Mouse (Mus musculus) heart, embryonic 16.5 days (tissue): ENCODE measurements around the gene Lmo4. TPM values are rescaled to one million over a fixed set of nuclear protein-coding genes. Genes with fewer than 3 reads are reported as not detected.

ENCODE experiments used
- ATAC-seq: fragments of 200-750 bp; cut with Nextera tagmentation; replicated peaks from 2 replicates; pipeline ENCODE4 v1.8.0; 2017; ENCODE audit warnings: moderate number of reproducible peaks; ENCODE audit not compliant: insufficient read depth, low FRiP score; ENCODE audit errors: extremely low read depth
- H3K27ac ChIP-seq: fragments of 300-500 bp; sonication (generic); 2 replicates; pipeline ENCODE4 v1.5.1; 2014; ENCODE audit warnings: mild to moderate bottlenecking, low read length, control low read depth, moderate library complexity
- H3K27me3 ChIP-seq: fragments of 300-500 bp; sonication (generic); 2 replicates; pipeline ENCODE4 v1.6.1; 2014; ENCODE audit warnings: low read length, mixed read lengths; ENCODE audit not compliant: control insufficient read depth, insufficient read depth
- H3K36me3 ChIP-seq: fragments of 300-500 bp; sonication (generic); 2 replicates; pipeline ENCODE4 v1.6.1; 2014; ENCODE audit not compliant: control insufficient read depth, insufficient read depth
- H3K4me1 ChIP-seq: fragments of 300-500 bp; sonication (generic); 2 replicates; pipeline ENCODE4 v1.6.1; 2014; ENCODE audit warnings: low read length, mixed read lengths; ENCODE audit not compliant: control insufficient read depth, insufficient read depth
- H3K4me2 ChIP-seq: fragments of 300-500 bp; sonication (generic); 2 replicates; pipeline ENCODE4 v1.6.1; 2014; ENCODE audit warnings: low read depth, mild to moderate bottlenecking, control low read depth, low read length
- H3K4me3 ChIP-seq: fragments of 300-500 bp; sonication (generic); 2 replicates; pipeline ENCODE4 v1.5.1; 2014; ENCODE audit warnings: mild to moderate bottlenecking, control low read depth, low read length
- H3K9ac ChIP-seq: fragments of 300-500 bp; sonication (generic); 2 replicates; pipeline ENCODE4 v1.6.1; 2014; ENCODE audit warnings: low read length, control low read depth
- H3K9me3 ChIP-seq: fragments of 300-500 bp; sonication (generic); replicated peaks from 2 replicates; pipeline ENCODE4 v1.6.1; 2016; ENCODE audit warnings: low read length; ENCODE audit not compliant: control insufficient read depth
- WGBS: fragments of 180-500 bp; shearing (Covaris S2); extraction: QIAGEN DNeasy Blood & Tissue Kit; methylation state at CpG from one replicate; pipeline ENCODE4 v1.1.7; 2014; 5-methylcytosine and 5-hydroxymethylcytosine counted together
- polyA plus RNA-seq: library from polyadenylated mRNA; unstranded; fragments of >200 nt; fragmentation: Nextera tagmentation; extraction: Ambion mirVana; gene quantifications from 2 replicates; pipeline ENCODE4 v1.2.1, GENCODE M21; 2015

The Lmo4 gene
- polyA plus RNA-seq, 1 experiment from 2014 or later, result 46.8 TPM

DNA sequence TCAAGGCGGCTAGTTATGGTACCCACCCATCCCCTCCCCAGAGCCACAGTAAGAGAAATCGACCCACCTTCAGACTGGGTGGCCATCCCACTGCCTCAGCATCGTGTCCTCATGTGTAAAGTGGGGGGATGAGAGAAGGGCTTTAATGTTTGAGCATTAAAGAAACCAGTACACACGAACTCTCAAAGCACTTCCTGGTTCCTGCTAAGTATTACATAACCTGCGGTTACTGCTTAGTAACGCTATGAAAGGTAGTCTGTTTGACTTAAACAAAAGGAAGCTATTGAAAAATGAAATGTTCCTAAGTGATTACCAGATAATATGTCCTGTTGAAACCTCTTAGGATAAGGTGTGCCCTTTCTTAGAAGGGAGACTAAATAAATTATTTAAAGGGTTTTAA, 26.9 kb upstream of the Lmo4 start:
- Histone ChIP-seq H3K4me3 (no peak overlapping the region), H3K4me1 (peaks cover 9% of the 10 kb centered on the region), H3K9me3 (no peaks in the 10 kb centered on the region), H3K9ac (no peak overlapping the region), H3K36me3 (no peaks in the 10 kb centered on the region), H3K4me2 (no peak overlapping the region), H3K27ac (no peak overlapping the region), H3K27me3 (no peaks in the 10 kb centered on the region)
- ATAC-seq, result no peak
- WGBS, result 72% methylated on average over 6 of the region's 6 CpGs

DNA sequence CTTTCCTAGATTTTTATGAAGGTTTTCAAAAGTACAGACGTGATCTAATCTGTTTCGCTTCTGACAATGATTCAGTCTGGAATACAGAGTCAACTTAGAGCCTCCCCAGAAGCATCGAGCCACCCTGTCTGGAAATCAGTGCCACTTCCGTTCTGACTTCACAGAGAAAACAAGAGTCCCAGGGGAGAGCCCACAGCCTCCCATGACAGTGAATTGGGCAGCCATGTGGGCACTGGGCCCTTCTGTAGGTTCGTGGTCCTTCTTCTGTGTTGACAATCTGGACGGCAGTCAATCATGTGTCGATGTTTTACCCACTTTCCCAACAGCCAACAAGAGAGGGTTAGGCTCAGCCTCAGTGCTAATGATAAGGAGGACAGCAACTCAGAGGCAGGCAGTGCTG, 26.4 kb upstream of the Lmo4 start:
- Histone ChIP-seq H3K9ac (no peak overlapping the region), H3K27ac (no peak overlapping the region), H3K27me3 (no peaks in the 10 kb centered on the region), H3K4me3 (no peak overlapping the region), H3K4me1 (peaks cover 9% of the 10 kb centered on the region), H3K4me2 (no peak overlapping the region), H3K36me3 (no peaks in the 10 kb centered on the region), H3K9me3 (no peaks in the 10 kb centered on the region)
- 57% methylated on average over 7 of the region's 7 CpGs for WGBS
- no peak for ATAC-seq

DNA sequence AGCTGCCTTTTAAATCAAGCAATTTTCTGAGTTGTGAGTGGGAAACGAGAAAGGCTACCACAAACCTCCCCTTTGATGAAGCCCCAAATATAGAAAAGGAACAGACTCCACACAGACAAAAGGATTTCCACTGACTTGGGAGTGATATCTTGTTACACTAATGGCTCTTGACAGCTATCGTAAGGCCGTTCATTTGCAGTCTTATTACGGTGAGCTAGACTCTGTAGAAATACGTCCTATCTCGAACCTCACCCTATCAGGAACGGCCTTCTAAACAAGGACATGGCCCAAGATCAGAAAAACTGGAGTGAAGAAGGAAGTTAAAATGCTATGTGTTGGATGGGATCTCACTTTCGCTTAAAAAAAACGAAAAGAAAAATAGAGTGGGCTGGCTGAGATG, 25.0 kb upstream of the Lmo4 start:
- 43% methylated on average over 9 of the region's 9 CpGs for WGBS
- no peak for ATAC-seq

DNA sequence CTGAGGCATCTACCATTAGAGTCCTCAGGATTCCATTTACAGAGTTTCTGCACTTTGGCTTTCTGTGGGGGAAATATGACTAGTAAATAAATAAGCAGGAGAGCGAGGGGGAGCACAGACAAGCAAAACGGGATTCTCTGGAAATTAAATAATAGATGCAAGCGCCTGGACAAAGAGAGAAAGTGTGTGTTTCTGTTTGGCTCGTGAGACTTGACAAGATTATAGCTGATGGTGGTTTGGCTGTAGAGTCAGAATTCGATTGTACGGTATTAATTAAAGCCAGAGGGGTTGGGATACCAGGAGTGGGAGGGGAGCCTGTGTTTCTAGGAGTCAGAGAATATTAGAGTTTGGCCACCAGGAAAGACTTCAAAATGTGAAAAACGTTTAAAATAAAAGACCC, 24.3 kb upstream of the Lmo4 start:
- Histone ChIP-seq H3K27me3 (no peaks in the 10 kb centered on the region), H3K4me2 (no peak overlapping the region), H3K4me1 (peaks cover 9% of the 10 kb centered on the region), H3K27ac (no peak overlapping the region), H3K4me3 (no peak overlapping the region), H3K9me3 (no peaks in the 10 kb centered on the region), H3K9ac (no peak overlapping the region), H3K36me3 (no peaks in the 10 kb centered on the region)
- ATAC-seq, result no peak
- 78% methylated on average over 7 of the region's 7 CpGs for WGBS

More for the DNA sequence above, 25.0 kb upstream of the Lmo4 start:
- Histone ChIP-seq H3K27ac (no peak overlapping the region), H3K4me3 (no peak overlapping the region), H3K27me3 (no peaks in the 10 kb centered on the region), H3K9me3 (no peaks in the 10 kb centered on the region), H3K4me1 (peaks cover 9% of the 10 kb centered on the region), H3K9ac (no peak overlapping the region), H3K4me2 (no peak overlapping the region), H3K36me3 (no peaks in the 10 kb centered on the region)

DNA sequence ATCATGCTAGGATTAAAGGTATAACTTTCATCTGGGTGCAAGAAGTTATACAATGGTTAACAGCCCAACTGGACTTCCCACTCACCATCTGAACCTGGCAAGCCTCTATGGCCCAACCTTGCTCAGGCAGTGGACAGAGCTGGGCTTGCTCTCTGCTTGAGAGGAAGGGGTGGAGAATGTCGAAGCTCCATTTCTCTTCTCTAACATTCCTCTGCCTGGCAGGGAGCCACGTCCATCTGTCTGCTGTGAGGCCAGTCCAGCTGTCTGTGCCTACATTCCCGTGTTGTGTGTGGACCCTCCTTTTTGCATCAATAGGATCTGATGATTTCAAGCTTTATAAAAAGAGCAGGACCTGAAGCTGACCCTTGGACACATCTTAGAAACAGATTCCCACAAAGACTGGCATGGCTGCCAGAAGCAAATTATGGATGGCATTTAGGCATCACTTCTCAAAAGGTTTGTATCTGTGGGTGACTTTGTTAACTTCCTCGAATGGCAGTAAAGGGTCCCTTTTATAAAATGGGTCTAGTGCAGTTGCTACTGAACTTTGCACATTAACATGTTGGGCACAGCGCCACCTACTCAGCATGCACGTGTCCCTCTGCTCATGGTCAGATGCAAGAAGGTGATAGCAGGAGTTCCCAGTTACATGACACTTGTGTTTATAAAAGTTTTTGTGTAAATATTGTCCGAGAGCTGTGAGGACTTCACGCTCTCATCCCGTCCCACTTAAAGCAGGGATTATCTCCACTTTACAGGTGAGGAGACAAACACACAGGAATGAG, 20.6 kb upstream of the Lmo4 start:
- no peak overlapping the region for H3K9ac ChIP-seq
- no peaks in the 10 kb centered on the region for H3K36me3 ChIP-seq
- WGBS, result 61% methylated on average over 9 of the region's 9 CpGs
- H3K4me2 ChIP-seq, result no peak overlapping the region
- no peak overlapping the region for H3K27ac ChIP-seq
- H3K27me3 ChIP-seq, result no peaks in the 10 kb centered on the region
- H3K4me1 ChIP-seq, result no peaks in the 10 kb centered on the region
- ATAC-seq, result no peak
- no peak overlapping the region for H3K4me3 ChIP-seq
- H3K9me3 ChIP-seq, result no peaks in the 10 kb centered on the region

DNA sequence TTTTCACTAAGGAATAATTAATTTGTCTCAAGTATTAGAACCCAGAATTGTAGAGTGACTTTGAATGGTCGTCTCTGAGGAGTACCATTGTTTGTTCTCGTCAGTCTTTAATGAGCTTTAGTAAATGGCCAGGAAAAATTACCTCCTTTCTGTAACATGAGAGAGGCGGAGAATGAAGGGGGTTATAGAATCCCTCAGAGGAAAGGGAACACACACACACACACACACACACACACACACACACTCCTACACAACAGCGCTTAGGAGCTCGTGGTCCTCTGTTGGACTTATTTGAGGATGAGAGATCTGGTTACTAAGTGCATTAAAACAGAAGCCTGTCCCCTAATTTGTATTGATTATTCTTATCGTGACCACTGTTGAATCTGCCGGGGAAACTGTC, 19.6 kb upstream of the Lmo4 start:
- Histone ChIP-seq H3K9me3 (no peaks in the 10 kb centered on the region), H3K36me3 (no peaks in the 10 kb centered on the region), H3K4me2 (no peak overlapping the region), H3K9ac (no peak overlapping the region), H3K27me3 (no peaks in the 10 kb centered on the region), H3K4me1 (no peaks in the 10 kb centered on the region), H3K27ac (no peak overlapping the region), H3K4me3 (no peak overlapping the region)
- ATAC-seq, result no peak
- WGBS, result 82% methylated on average over 7 of the region's 7 CpGs

DNA sequence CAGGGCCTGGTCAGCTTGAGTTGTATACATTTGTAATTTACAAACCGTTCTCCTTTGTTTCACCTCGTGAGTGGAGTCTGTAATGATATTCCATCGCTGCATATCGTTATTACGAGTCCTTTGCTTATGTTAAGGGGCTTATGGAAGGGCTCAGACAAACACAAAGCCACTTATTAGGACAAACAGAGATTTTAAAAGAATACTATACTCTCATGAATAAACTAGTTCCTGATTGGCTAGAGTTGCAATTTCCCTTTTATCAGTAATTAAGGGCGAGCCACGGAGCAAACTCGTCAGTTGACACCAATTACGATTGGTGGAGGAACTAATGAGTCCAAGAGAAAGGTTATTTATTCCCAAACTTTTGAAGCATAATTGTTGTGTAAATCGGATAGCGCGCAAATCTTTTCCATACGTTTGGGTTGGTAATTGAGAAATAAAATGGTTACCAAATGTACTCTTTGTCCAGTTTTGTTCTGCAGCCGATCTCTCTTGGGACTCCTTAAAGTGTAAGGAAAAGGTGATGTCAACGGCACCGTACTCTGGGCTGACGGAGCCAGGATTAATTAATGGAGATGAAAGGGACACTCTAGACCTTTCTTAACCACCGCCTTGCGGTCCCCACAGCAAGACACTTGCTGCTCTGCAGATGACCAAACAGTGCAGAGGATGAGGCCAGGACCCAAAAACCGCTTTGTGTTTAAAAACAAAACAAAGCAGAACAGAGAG, 18.5 kb upstream of the Lmo4 start:
- H3K9me3 ChIP-seq, result no peaks in the 10 kb centered on the region
- no peak for ATAC-seq
- H3K4me1 ChIP-seq, result no peaks in the 10 kb centered on the region
- no peak overlapping the region for H3K27ac ChIP-seq
- no peak overlapping the region for H3K4me3 ChIP-seq
- no peaks in the 10 kb centered on the region for H3K27me3 ChIP-seq
- H3K4me2 ChIP-seq, result no peak overlapping the region
- no peaks in the 10 kb centered on the region for H3K36me3 ChIP-seq
- WGBS, result 85% methylated on average over 20 of the region's 20 CpGs
- no peak overlapping the region for H3K9ac ChIP-seq

DNA sequence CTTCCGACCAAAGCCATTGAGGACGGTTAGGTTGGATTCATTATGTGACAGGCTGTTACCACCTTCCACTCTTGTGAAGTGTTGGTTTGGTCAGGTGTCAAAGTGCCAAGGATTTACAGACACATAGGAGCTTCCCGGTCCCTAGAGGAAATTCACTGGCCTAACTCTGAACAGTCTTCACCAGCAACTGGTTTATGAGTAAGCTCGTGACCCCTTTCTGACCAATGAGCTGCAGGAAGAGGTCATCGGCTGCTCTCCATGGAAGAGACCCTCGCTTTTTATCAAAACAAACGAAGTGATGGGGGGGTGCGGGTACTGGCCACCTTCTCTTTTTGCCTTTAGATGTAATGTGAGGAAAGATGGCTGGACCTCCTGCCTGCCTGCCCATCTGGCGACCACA, 17.4 kb upstream of the Lmo4 start:
- H3K4me3 ChIP-seq, result no peak overlapping the region
- no peaks in the 10 kb centered on the region for H3K9me3 ChIP-seq
- H3K27ac ChIP-seq, result no peak overlapping the region
- 59% methylated on average over 9 of the region's 9 CpGs for WGBS
- no peak overlapping the region for H3K9ac ChIP-seq
- H3K27me3 ChIP-seq, result no peaks in the 10 kb centered on the region
- H3K4me2 ChIP-seq, result no peak overlapping the region
- ATAC-seq, result no peak
- H3K4me1 ChIP-seq, result no peaks in the 10 kb centered on the region
- no peaks in the 10 kb centered on the region for H3K36me3 ChIP-seq

DNA sequence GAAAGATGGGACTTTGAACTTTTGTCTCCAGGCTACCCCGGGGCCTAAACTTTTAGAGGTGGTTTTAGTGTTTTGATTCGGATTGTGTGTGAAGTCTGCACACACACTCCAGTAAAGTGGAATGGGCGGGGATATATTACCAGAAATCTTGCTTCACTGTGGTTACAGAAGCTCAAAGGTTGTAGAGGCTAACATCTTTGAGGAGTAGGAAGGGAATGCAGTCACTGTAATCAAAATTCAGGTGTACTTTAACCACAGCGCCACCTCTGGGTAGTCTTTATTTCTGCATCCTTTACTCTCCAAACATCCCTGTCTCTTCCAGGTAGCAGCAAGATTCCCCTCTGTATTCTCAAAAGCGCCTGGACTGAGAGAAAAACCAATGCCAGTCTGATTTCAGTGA, 2.5 kb upstream of the Lmo4 start:
- H3K4me3 ChIP-seq, result no peak overlapping the region
- ATAC-seq, result no peak
- H3K9ac ChIP-seq, result no peak overlapping the region

More for the DNA sequence above, 2.5 kb upstream of the Lmo4 start:
- Histone ChIP-seq H3K4me2 (no peak overlapping the region), H3K36me3 (no peaks in the 10 kb centered on the region), H3K4me1 (peaks cover 5% of the 10 kb centered on the region), H3K27ac (no peak overlapping the region), H3K9me3 (no peaks in the 10 kb centered on the region), H3K27me3 (no peaks in the 10 kb centered on the region)
- WGBS, result 47% methylated on average over 5 of the region's 5 CpGs
